Mouse (Mus musculus) Muller cell, postnatal 12 days (primary cell): ENCODE measurements at regions not wholly inside any gene's neighbourhood (a gene's known extent, or its start where the extent isn't known, plus 50 kb on each side); places are given as distances from the start of the nearest gene placed in this dataset.

Source experiments
- DNase-seq: peaks from one replicate; pipeline ENCODE4 v3.0.0-alpha.2; 2015; ENCODE audit errors: inconsistent ontology term

GRCm38 (mm10) chr8:127885831-127886230, 472.6 kb upstream of the Nrp1 start:
- DNase-seq, result no peak

DNA sequence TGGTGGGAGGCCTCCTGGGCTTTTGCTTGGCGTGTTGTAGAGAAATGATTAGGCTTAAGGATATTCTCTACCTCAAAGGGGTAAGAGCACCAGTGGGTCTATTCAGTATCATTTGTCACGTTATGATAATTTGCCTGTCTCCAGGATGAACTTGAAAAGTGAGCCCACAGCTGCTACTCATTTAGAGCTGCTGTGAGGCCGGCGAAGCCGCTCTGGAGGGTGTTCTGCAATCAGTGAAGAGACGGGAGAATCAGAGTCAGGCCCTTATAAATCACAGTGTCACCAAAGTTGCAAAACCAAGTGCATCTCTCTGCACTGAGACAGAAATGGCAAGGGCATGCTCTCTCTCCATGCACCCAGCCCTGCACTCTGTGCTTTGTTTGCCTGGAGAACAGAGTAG, 467.7 kb upstream of the Nrp1 start:
- no peak for DNase-seq

- DNase-seq, result no peak
Measured at GRCm38 (mm10) chr8:127894284-127894683, 464.1 kb upstream of the Nrp1 start.

DNA sequence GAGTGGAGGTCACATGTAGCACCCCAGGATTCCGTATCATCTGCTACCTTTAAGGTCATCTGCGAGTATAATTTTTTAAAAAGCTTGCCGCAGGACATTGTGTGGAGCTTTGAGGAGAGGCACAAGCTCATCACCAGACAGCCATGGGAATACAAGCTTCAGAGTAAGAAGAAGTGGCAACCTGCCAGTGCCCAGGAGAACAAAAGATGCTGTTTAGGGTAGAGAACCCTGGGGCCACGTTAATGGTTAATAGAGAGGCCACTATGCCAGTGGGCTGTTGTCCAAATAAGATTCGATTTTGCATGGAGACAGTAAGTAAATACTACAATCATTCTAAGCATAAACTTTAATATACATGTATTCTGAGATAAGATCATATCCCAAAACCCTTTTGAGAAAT, 450.0 kb upstream of the Nrp1 start:
- DNase-seq, result no peak

GRCm38 (mm10) chr8:127909580-127909979, 448.8 kb upstream of the Nrp1 start:
- DNase-seq, result no peak

DNA sequence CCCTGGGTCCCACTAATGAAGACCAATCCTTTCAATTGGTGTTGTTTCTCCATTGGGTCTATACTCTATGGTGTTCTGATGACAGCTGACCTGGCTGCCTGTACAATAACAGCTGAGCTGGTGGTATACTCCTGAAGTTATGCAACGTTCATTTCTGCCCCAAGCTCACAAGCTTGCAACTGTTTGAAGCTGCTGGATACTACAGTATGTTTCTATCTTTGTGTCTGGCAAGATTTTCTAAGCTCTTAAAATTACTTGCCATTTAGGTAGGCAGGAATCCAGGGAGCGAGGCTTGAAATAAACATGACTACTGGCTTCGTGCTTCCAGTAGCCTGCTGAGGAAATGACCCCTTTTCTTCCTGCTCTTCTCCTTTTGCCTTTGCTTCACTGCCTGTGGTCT, 444.3 kb upstream of the Nrp1 start:
- DNase-seq, result no peak

- no peak for DNase-seq
Measured at GRCm38 (mm10) chr8:127914914-127915313, 443.5 kb upstream of the Nrp1 start.

DNA sequence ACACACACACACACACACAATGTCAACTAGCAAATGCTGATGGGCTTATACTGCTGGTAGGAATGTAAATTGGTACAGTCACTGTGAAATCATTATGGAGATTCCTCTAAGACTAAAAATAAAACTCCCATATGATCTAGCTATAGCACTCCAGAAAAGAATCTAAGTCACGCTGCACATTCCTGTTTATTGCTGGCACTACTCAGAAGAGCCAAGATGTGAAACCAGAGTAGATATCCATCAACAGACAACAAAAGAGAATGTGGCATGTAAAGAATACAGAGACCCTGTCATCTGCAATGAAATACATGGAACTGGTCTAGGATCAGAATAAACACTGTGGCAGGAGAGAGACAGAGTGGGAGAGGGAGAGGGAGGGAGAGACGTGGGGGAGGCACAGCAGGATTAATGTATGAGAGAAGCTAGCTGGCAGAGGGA, 442.8 kb upstream of the Nrp1 start:
- DNase-seq, result no peak

GRCm38 (mm10) chr8:127921925-127922324, 436.5 kb upstream of the Nrp1 start:
- DNase-seq, result no peak

DNA sequence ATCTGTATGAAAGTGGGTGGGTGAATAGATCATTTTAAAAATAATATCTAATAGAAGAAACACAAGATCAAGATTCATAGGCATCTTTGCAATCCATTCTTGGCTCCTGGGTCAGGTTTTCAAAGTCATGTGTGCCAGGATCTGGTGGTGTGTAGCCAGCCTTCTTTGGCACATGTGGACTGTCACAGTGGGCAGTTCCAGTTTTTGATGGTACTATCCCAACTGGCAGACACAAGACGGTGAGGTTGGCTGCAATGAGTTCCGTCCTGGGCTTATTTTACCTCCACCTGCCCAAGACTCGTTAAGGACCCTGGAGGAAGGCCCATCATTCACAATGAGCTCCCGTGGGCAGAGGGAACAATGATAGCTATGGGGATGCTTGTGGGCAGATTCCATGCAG, 435.1 kb upstream of the Nrp1 start:
- DNase-seq, result peak; percentile 32

- no peak for DNase-seq
Measured at GRCm38 (mm10) chr8:127932276-127932675, 426.1 kb upstream of the Nrp1 start.

GRCm38 (mm10) chr8:127936792-127937435, 421.5 kb upstream of the Nrp1 start:
- no peak for DNase-seq

DNA sequence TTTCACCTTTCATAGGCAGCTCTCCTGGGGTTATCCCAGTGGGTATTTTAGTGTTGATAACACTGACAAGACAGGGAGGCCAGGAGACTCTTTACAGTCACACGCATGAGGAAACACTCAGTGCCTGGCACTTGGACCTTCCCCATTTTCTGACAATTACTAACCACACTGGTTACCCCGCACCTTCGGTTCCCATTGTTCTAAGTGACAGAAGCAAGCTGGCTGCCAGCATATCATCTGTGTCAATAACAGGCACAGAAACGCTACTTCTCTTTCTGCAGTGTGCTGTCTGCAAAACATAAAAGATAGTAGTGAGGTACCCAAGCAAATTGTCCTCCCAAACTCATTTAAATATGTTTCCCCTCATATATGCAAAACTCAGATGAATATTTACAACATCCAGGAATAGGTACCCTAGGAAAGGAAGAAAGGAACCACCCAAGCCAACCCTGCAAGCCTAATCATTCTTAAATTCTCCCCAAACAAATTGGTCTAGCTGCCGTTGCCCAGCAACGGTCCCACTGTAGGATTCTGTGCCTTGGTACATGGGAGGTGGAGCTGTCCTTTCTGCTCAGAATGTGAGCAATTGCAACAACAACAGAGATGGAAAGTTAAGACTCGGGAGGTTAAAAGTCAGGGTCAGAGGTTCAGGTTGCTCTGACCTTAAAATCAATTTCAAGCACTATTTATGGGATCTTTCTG, 419.0 kb upstream of the Nrp1 start:
- no peak for DNase-seq

GRCm38 (mm10) chr8:127939986-127940359, 418.4 kb upstream of the Nrp1 start:
- DNase-seq, result no peak

GRCm38 (mm10) chr8:127942319-127942718, 416.1 kb upstream of the Nrp1 start:
- no peak for DNase-seq

GRCm38 (mm10) chr8:127944955-127945498, 413.4 kb upstream of the Nrp1 start:
- no peak for DNase-seq

DNA sequence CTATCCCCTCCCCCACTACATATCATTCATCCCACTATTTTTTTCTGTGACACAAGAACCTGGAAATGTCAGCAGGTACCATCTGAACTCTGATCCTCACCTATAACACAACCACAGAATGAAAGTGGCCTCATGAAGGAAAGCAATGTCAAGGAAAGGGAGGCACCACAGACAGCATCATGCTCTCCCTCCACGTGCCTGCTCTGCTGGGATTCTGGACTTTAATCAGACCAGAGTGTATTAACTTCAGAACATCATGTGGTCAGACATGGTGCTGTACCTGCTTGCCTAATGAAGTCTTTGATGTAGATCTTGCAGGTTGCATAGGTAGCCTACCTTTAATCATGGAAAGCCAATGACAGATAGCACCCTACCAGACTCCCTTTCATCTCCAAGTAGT, 400.8 kb upstream of the Nrp1 start:
- no peak for DNase-seq

DNA sequence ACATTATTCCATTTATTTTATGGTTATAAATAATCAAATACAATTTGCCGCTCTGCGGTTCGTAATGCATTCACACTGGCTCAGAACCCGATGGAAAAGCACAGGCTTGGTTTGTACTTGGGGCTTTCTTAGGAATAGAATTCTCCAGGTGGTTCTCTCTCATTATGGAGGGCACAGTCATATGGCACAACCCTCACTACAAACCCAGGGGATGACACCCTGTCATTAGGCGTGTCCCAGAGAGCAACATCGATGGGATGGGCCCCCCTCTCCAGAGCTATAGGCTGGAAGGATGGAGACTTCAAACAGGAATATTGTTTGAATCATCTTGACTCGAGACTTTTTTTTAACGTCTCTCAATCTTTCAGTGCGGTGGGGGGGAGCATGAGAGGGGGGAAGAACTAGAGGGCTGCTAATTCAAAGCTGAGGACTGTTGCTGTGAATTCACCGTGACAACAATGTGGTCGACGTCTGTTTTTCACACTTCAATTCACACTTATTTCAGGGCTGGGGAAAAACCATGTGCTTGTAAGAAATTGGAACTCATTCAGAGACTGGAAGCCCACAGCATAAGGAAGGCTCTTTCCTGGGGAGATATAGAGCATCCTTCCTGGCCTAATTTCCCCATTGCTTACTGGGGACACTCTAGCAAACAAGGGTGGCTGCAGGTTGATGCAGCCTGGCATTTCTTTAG, 399.9 kb upstream of the Nrp1 start:
- no peak for DNase-seq

DNA sequence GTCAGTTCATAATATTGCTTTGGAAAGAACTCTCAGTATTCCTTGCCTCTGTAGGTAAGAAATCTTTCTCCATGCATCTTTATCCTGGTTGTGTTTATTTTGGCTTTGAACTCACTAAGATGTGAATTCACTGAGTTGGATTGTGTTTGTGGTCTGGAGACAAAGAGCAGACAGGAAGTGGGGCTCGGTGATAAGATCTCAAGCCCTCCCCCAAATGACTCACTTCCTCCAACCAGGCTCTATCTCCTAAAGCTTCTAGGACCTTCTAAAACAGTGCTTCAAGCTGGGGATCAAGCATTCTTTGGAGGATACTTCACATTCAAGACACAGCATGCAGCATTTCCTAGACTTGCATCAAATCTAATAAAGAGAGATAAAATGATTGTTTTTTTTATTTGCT, 395.5 kb upstream of the Nrp1 start:
- DNase-seq, result peak; percentile 54

DNA sequence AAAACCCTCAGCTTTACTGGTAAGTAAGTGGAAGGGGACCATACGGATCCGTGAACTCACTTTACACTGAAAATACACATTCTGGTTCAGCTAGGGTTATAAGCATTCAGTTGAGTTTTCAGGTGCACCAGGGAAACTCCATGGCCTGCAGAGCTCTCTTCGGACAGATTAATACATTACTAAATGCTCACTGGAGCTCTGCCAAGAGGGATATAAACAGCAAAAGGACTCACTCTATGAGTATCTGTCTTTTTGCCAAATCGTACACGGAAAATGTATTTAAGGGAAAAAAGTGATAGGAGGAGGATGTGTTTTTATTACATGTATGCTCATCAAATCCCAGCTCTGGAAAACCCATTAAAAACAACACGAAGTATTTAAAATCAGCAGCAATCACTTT, 394.8 kb upstream of the Nrp1 start:
- no peak for DNase-seq

GRCm38 (mm10) chr8:127964801-127965200, 393.6 kb upstream of the Nrp1 start:
- no peak for DNase-seq

DNA sequence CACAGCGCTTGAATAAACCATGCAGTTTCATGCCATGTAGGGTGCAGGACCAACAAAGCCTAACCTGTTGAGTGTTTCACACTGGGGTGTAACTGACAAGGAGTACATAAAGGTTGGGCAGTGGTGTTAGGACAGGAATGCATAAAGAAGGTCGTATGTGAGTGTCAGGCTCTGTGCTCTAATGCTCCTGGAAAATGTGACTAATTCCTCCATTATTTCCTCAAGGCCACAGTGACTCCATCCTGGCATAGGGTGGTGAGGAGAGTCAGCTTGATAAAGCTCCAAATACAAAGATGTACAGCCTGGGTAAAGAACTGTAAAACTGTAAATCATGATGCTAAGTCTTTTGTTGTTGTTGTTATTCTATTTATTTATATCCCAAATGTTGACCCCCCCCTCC, 393.1 kb upstream of the Nrp1 start:
- DNase-seq, result no peak

GRCm38 (mm10) chr8:127968026-127968425, 390.4 kb upstream of the Nrp1 start:
- no peak for DNase-seq
